Mouse (Mus musculus) adipocyte (in vitro differentiated cells): ENCODE data around the gene Usp2.
"Not testable (repeated sequence)": the region's sequence is repeated elsewhere in the genome, so short reads cannot be mapped to it uniquely, and the experiment has no call there.

Experiments used
- DNase-seq: peaks from one replicate; pipeline ENCODE4 v3.0.0-alpha.2; 2016; ENCODE audit warnings: low spot score

Gene Usp2

DNA sequence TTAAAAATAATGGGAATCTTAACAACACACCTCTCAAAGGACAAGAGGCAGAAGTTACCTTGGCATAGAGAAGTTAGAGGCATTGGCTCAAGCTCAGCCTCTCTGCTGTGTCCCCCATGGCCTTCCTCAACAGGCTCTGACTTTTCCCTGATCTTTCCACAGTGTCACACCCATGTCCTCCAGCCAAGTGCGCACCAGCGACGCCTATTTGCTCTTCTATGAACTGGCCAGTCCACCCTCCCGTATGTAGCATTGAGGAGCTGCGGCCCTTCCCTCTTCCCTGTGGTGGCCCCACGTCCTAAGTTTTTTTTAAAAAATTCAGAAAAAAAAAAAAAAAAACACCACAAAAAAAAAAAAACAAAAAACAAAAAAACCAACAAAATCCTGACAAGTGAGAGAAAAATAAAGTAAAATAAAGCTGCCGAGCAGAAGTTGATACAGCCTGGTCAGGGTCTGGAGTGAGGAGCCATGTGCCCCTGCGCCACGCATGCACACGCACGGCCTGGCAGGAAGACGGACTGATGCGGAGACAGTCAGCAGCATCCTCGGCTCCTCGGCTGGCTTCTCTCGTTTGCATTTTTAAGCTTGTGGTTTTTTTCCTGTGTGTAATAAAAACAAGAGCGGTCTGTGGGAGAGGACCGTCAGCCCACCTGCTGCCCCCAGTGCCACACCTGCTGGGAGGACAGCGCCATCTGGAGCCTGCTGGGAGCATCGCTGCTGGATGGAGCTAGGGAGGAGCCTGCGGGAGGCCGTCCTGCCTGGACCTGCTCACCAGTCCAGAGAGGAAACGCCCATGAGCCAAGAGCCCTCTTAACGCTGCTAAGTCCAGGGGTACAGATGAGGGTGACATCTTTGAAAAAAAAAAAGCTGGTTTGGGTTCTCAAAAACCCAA, 27.0 kb downstream of the Usp2 start:
- no peak for DNase-seq

DNA sequence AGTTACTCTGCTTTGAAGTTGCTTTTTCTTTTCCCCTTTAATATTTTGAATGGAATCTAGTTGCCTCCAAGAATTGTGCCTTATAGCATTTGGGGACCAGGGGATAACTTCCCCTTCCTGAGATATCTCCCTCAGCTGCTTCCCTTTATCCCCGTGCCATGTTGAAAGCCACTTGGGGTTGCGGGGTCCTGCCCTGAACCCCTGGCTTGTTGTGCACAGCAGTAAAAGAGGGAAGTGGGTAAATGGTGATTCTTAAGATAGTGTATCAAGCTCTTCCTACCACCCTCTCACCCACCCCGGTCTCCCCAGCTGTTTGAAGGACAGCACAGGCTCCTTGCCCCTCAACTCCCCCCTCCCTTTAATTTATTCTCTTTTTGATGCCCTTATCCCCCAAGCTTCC, 27.9 kb downstream of the Usp2 start:
- DNase-seq, result no peak

- no peak for DNase-seq
Observed at GRCm38 (mm10) chr9:44095781-44096180, 29.0 kb downstream of the Usp2 start.

DNA sequence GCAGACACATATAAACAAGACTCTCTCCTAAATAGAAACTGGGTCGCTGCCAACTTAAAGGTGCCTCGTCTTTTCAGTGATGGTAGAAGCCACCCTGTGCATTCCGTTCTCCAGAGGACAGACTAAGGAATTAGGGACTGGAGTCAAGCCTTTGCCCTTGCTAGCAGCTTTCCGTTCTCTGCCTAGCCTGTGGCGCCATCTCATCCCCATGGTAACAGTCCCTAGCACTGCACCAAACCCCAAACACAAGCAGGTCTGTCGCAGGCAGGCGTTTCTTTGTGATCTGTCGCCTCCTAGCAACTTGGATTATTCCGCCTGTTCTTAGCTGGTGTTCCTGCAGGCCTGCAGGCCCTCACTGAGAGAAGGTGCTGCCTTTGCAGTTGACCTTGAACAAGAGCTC, 29.7 kb downstream of the Usp2 start:
- DNase-seq, result no peak

DNA sequence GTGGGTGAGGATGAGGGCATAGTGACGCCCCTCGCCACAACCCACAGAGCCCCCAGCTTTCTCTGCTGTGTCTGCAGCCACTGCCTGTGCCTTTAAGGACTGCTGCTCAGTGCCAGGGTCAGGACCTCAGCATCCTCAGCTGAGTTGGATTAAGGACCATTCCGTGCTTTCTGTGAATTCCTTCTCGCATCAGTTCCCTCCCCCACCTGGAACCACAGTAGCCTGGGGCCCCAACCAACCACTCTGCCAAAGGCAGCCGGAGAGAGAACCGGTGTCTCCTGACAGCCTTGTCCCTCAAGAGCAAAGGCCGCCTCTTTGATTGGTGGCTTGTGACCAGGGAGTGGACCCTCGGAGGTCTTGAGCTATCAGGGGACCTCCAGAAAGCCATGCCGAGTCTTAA, 34.7 kb downstream of the Usp2 start, which contains the start of gene Mfrp:
TSS of gene Mfrp (plus strand) at position 240 of the 400 bp plus-strand sequence.
- no peak for DNase-seq

DNA sequence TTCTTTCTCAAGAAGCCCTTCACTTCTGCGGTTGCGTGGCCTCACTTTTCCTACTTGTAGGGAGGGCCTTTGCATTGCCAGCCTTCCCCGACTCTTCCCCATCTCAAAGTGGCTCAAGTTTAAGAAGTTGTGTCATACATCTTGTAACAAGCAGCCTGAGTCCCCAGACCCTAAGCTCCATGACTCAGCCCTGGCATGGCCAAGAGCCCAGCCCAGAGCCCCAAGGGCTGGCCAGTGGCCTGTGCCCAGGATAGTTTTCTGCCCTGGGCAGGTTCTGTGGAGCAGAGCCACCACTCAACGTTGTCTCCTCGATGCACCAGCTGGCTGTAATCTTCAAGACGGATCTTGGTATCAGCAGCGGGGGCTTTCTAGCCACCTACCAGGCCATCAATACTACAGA, 38.1 kb downstream of the Usp2 start:
- peak; percentile 57 for DNase-seq

DNA sequence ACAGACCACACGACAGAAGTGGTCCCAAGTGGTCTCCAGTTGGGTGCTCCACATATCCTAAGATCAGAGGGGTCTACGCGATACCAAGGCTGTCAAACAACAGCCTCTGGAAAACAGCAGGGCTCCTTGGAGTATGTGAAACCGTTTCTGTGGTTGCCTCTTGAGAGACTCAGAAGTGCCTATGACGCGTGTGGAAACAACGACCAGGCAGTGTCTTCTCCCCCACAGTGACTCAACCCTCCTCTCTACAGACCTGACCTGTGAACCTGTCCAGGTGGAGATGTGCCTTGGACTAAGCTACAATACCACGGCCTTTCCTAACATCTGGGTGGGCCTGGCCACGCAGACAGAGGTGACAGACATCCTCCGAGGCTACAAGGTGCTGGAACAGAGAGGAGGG, 39.0 kb downstream of the Usp2 start:
- no peak for DNase-seq

- DNase-seq, result no peak
Observed at GRCm38 (mm10) chr9:44106182-44106581, 39.4 kb downstream of the Usp2 start.

- DNase-seq, result no peak
Observed at GRCm38 (mm10) chr9:44106596-44106995, 39.8 kb downstream of the Usp2 start.

- peak; percentile 95 for DNase-seq
Observed at GRCm38 (mm10) chr9:44107110-44107509, 40.3 kb downstream of the Usp2 start, which contains the start of gene C1qtnf5. Gene C1qtnf5, plus strand, starts transcription at chr9:44107245.

DNA sequence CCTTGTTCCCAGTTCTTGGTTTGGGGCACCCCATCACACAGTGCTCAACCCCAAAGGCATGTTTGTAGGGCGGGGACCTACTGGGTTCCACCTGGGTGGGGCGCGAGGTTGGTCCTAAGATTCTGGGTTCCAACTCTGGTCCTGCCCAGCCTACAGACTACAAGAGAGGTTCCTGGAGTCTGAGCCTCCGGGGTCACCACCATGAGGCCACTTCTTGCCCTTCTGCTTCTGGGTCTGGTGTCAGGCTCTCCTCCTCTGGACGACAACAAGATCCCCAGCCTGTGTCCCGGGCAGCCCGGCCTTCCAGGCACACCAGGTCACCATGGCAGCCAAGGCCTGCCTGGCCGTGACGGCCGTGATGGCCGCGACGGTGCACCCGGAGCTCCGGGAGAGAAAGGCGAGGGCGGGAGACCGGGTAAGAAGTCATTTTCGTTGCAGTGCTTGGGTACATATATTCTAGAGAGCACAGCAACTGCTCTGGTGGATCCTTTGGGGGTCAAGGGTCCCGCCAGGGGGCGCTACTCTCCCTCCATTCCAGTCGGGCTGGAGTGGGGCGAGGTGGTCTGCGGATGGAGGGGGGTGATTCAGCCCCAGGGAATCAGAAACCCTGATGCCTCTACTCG, 40.8 kb downstream of the Usp2 start:
- DNase-seq, result no peak

GRCm38 (mm10) chr9:44108269-44109055, 41.6 kb downstream of the Usp2 start:
- DNase-seq, result no peak

DNA sequence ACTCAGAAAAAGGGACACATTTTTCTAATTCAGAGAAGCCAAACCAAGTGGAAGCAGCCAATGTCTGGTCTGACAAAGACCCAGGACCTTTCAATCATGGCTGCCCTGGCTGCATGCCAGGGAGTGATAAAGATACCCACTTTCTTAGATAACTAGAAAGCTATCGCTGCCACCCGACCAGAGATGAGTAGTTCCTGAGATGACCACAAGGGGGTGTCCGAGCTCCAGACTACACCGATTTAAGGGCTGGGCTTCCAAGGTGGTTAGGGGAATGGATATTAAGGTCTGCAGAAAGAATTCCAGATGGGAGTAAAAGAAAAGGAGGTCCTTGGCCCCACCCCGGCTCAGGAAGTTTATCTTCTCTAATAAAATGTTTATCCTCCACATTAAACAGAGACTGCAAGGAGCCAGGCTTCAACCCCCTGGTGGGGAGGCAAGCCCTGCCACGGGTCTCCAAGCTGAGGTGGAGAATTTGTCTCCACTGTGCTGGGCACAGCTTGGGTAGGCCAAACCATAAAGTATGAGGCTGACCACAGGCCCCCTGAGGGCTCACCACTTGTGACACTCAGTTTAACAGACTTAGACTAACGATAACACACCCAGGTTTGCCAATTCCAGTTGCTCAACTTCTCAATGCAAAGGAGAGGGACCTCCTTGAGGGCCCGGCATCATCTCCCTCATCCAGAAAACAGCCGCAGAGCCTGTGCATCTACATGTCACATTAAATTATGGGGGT, 42.7 kb downstream of the Usp2 start:
- DNase-seq, result peak; percentile 78

GRCm38 (mm10) chr9:44111909-44112308, 45.1 kb downstream of the Usp2 start:
- not testable (repeated sequence) for DNase-seq

DNA sequence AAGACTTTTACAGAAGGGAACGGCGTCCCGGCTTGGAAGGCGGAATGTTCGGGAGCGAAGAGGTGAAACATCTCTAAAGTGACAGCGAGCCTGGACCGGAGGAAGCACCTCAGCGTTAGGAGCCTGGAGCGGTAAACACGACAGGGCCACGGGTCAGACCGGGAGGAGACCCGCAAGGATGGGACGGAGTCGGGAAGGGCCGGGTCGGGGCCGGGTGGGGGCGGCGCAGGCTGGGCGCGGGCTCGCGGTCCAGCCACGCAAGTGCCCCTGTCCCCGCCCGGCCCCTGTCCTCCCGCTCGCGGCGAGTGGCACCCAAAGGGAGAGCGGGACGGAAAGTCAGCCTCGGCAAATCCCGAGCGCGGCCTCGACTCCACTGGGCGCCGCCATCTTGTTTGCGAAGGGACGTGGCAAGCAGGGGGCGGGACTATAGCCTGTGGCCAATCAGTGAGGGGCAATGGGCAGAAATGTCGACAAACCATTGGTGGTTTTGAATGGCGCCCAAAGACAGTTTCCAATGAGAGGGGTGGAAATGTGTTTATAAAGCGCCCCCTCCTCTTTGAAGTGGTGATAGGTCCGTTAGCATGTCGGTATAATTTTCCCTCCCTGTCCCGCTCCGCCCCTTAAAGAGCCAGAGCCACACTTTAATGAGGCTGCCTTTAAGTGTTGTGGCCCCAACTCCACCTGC, 46.4 kb downstream of the Usp2 start, which contains the start of the genes Gm49380 and Rnf26:
TSS of gene Gm49380 (minus strand) at position 396 of the 685 bp plus-strand sequence.
TSS of gene Rnf26 (minus strand) at position 413 of the 685 bp plus-strand sequence.
- DNase-seq, result peak; percentile 99

DNA sequence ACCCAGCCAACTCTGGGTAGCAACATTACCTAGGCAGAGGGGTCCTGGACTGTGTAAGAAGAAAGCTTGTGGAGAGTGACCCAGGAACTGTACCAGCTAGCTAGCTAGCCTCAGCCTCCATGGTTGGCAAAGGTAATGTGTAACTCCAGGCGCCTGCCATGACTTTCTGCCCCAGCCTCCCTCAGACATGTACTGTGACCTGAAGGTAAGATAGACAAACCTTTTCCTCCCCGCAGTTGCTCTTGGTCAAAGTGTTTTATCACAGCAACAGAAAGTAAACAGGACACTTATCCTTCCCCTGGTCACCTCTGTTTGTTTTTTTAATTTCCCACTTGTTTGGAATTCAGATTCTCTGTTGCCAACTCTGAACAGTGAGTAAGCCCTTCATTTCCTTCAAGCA, 47.6 kb downstream of the Usp2 start:
- no peak for DNase-seq

DNA sequence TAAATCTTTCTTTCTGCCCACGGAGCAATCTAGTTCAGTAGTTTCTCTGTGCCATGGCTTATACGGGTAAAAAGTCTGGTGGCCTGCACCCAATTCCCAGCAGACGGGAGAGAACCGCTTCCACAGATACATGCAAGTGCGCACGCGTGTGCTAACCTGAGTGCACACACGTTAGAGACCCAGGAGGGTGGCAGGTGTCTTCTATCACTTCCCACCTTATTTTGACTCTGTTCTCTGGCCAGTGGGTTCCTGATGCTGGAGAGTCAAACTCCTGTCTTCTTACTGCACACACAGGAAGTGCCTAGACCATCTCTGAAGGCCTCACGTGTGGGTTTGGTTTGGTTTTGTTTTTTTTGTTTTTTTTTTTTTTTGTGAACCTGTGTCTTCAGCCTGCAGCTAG, 48.8 kb downstream of the Usp2 start:
- DNase-seq, result no peak

DNA sequence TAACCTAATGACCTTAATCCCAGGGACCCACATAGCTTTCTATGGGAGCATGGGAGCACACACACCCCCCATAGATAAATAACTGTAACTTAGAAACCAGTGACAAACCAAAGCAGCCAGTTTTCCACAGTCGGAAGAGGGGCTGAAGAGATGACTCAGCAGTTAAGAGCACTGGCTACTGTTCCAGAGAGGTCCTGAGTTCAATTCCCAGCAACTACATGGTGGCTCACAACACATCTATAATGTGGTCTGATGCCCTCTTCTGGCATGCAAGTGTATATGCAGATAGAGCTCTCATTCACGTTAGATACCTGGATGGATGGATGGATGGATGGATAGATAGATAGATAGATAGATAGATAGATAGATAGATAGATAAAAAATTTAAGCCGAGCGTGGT, 49.4 kb downstream of the Usp2 start:
- no peak for DNase-seq

GRCm38 (mm10) chr9:44119011-44119410, 52.2 kb downstream of the Usp2 start:
- no peak for DNase-seq

DNA sequence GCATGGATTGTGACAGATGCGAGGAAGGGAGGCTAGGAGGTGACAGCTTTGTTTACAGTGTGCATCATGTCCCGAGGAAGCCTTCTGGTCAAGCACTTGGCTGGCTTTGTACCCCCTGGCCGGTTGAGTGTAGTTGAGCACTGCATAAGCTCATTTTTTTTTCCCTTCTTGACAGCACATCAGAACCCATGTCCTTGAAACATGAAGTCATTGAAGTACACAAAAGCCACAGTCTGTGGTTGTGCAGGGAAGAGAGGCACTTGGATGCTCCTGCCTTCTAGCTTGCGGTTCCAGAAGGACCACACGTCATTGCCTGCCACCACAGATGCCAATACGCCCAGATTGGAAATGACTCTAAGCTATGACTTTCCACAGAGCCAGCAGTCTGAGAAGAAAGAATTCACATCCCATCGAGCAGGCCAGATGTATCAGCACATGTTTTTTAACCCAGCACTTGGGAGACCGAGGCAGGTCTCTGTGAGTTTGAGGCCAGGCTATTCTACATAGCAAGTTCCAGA, 53.2 kb downstream of the Usp2 start:
- no peak for DNase-seq

DNA sequence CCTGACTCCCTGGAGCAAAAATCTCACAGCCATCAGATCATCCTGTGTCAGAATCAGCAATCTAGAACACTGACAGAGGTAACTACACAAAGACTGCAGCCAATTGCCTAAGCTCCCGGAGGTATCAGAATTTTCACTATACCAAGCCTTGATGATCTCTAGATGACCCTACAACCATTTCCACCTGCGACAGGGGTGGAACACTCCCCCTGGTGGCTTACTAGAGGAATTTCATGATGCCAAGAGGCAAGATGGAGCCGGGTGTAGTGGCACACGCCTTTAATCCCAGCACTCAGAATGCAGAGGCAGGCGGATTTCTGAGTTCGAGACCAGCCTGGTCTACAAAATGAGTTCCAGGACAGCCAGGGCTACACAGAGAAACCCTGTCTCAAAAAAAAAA, 57.5 kb downstream of the Usp2 start:
- no peak for DNase-seq
